Mouse (Mus musculus) liver, embryonic 18 days (tissue): ENCODE measurements around the gene Thap4. TPM values are rescaled to one million over a fixed set of nuclear protein-coding genes. Genes with fewer than 3 reads are reported as not detected.

Experiments used
- polyA plus RNA-seq: library from polyadenylated mRNA; depleted of rRNA; stranded (reverse); fragments of >200 nt; gene quantifications from 2 replicates; pipeline ENCODE4 v1.2.3, GENCODE M21; 2012; rRNA removed

Gene Thap4
- 9.9 and 10.5 TPM in 2 replicates for polyA plus RNA-seq

GRCm38 (mm10) chr1:93754573-93755290, at the start of gene Thap4:
TSS of gene Thap4 (minus strand) at chr1:93754864.

GRCm38 (mm10) chr1:93803556-93804507, 49.2 kb upstream of the Thap4 start, which contains the start of gene Ing5:
TSS of gene Ing5 (plus strand) at chr1:93803965.

GRCm38 (mm10) chr1:93801741-93802238, 47.1 kb upstream of the Thap4 start, which contains the start of gene Dtymk:
TSS of gene Dtymk (minus strand) at chr1:93801934.

GRCm38 (mm10) chr1:93751290-93751689, 3.4 kb downstream of the Thap4 start, which contains the start of gene Atg4b:
TSS of gene Atg4b (plus strand) at chr1:93751500.

GRCm38 (mm10) chr1:93685401-93686244, 69.0 kb downstream of the Thap4 start, which contains the start of gene Bok:
TSS of gene Bok (plus strand) at chr1:93685660.

GRCm38 (mm10) chr1:93658559-93658958, 96.1 kb downstream of the Thap4 start, which contains the start of gene Stk25:
TSS of gene Stk25 (minus strand) at chr1:93658659.

Other genes with a start within 250 kb of the Thap4 start
- 1.7 and 2.3 TPM in 2 replicates for gene Farp2, start 242.8 kb downstream of the Thap4 start, polyA plus RNA-seq
- gene Stk25, start 96.2 kb downstream of the Thap4 start, polyA plus RNA-seq, result 55.0 and 57.8 TPM in 2 replicates
- 2.7 and 3.5 TPM in 2 replicates for gene Bok, start 69.2 kb downstream of the Thap4 start, polyA plus RNA-seq
- gene Atg4b, start 3.4 kb downstream of the Thap4 start, polyA plus RNA-seq, result 20.6 and 24.7 TPM in 2 replicates
- gene Dtymk, start 47.1 kb upstream of the Thap4 start, polyA plus RNA-seq, result 74.8 and 75.7 TPM in 2 replicates
- 4.8 and 4.9 TPM in 2 replicates for gene Ing5, start 49.1 kb upstream of the Thap4 start, polyA plus RNA-seq
- gene D2hgdh, start 70.0 kb upstream of the Thap4 start, polyA plus RNA-seq, result 7.7 and 7.8 TPM in 2 replicates
- 0.12 and 0.13 TPM in 2 replicates for gene Gal3st2, start 106.4 kb upstream of the Thap4 start, polyA plus RNA-seq
- gene Gal3st2b, start 163.4 kb upstream of the Thap4 start, polyA plus RNA-seq, result 0.02 TPM in 1 of 2 replicates, not detected in the other
- not detected in 2 replicates for gene Gal3st2c, start 235.6 kb upstream of the Thap4 start, polyA plus RNA-seq